Mouse (Mus musculus) bone marrow macrophage, adult 2 months (primary cell): ENCODE results near the gene Haus6.

Source experiments
- CTCF ChIP-seq: IDR thresholded peaks from 2 replicates; pipeline ENCODE4 v1.5.1; 2012; ENCODE audit warnings: low read depth, mild to moderate bottlenecking, low read length, moderate library complexity
- POLR2A ChIP-seq: IDR thresholded peaks from 2 replicates; pipeline ENCODE4 v1.6.1; 2012; ENCODE audit warnings: mild to moderate bottlenecking, low read depth, low read length, borderline replicate concordance

DNA sequence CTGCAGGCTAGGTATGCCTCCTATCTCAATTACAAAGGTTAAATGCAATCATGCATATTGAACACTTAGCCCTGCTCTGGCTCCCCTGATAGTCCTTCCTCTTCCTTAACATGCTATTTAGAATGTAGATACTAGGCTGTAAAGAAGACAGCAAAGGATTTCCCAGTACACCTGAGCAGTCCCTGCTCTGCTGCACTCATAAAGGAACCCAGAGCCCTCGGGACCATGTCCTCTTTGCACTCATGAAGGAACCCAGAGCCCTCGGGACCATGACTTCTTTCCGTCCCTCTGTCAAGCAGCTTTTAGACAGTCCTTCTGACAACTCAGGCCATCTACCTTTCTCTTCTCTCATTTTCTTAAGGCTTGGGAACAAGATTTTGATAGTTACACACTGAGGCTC, 31.3 kb downstream of the Haus6 start:
- TF ChIP-seq CTCF (no peak), POLR2A (no peak)
